ENCODE assay signal across 10 mouse cellular contexts in genomic region chr3:96198601-96199251, GRCm38 (mm10). TPM values are rescaled to one million over a fixed set of nuclear protein-coding genes. Genes with fewer than 3 reads are reported as not detected.
A peak's percentile ranks its signal among the peaks of the same experiment; 100 is the strongest.
DNase-seq lines count a peak whose midpoint lies in the region; ATAC-seq and TF ChIP-seq lines count a peak whose summit lies in the region.
"Not testable (repeated sequence)": the region's sequence is repeated elsewhere in the genome, so short reads cannot be mapped to it uniquely, and the experiment has no call there.
"Had no signal": no experiment of that assay in that cellular context is flagged by ENCODE, and none has a peak within 500 bp of the region (broad histone marks: within the 10 kb centered on the region; RNA-seq: fewer than 3 reads in every experiment).

No protein-coding gene starts in this region.

- not testable (repeated sequence) for ATAC-seq in embryonic facial prominence, embryonic 13.5 days (ENCODE audit: insufficient number of reproducible peaks, insufficient read depth, low FRiP score, low TSS enrichment, low read depth); hindbrain, embryonic 12.5 days (ENCODE audit: low FRiP score); intestine, postnatal 0 days; liver, embryonic 11.5 days (replicated peaks; ENCODE audit: low FRiP score); midbrain, embryonic 13.5 days; stomach, embryonic 16.5 days (ENCODE audit: insufficient read depth, low FRiP score)

- not testable (repeated sequence) for H3K27me3 ChIP-seq in embryonic facial prominence, embryonic 13.5 days; hindbrain, embryonic 12.5 days; intestine, postnatal 0 days (replicated peaks; ENCODE audit: control insufficient read depth, insufficient read depth, low read length); liver, embryonic 11.5 days (replicated peaks; ENCODE audit: control insufficient read depth, insufficient read depth, low read length); midbrain, embryonic 13.5 days; stomach, embryonic 16.5 days (ENCODE audit: control insufficient read depth, insufficient read depth, low read length)

- intact Hi-C loops in gastrocnemius, adult 2 months (cut with DNase I) = not testable (repeated sequence)

- H3K36me3 ChIP-seq in embryonic facial prominence, embryonic 13.5 days; intestine, postnatal 0 days (ENCODE audit: control insufficient read depth, insufficient read depth); liver, embryonic 11.5 days (ENCODE audit: control insufficient read depth, insufficient read depth, low read length); stomach, embryonic 16.5 days (ENCODE audit: control insufficient read depth, insufficient read depth, low read length): not testable (repeated sequence)
- peaks cover 16% of the 10 kb centered on the region for H3K36me3 ChIP-seq in hindbrain, embryonic 12.5 days
- H3K36me3 ChIP-seq in midbrain, embryonic 13.5 days = peaks cover 20% of the 10 kb centered on the region

- TF ChIP-seq CTCF in gastrocnemius, adult 2 months (IDR thresholded peaks at IDR 0.05); intestine, postnatal 0 days (IDR thresholded peaks at IDR 0.05; ENCODE audit: low read depth): not testable (repeated sequence)

- not testable (repeated sequence) for H3K9me3 ChIP-seq in embryonic facial prominence, embryonic 13.5 days; hindbrain, embryonic 12.5 days (replicated peaks); intestine, postnatal 0 days (ENCODE audit: control insufficient read depth); liver, embryonic 11.5 days (ENCODE audit: control insufficient read depth, low read length); midbrain, embryonic 13.5 days; stomach, embryonic 16.5 days (replicated peaks; ENCODE audit: control insufficient read depth, low read length)

- peaks cover 16% of the 10 kb centered on the region for H3K4me1 ChIP-seq in embryonic facial prominence, embryonic 13.5 days
- H3K4me1 ChIP-seq in hindbrain, embryonic 12.5 days = peaks cover 15% of the 10 kb centered on the region
- H3K4me1 ChIP-seq in intestine, postnatal 0 days (replicated peaks; ENCODE audit: control insufficient read depth, insufficient read depth, low read length); stomach, embryonic 16.5 days (ENCODE audit: control insufficient read depth, insufficient read depth, low read length): not testable (repeated sequence)
- peaks cover 13% of the 10 kb centered on the region for H3K4me1 ChIP-seq in liver, embryonic 11.5 days (replicated peaks; ENCODE audit: control insufficient read depth, insufficient read depth, low read length)
- H3K4me1 ChIP-seq in midbrain, embryonic 13.5 days (replicated peaks) = peaks cover 17% of the 10 kb centered on the region

- not testable (repeated sequence) for H3K4me3 ChIP-seq in embryonic facial prominence, embryonic 13.5 days; hindbrain, embryonic 12.5 days; intestine, postnatal 0 days (ENCODE audit: low read depth, low read length); liver, embryonic 11.5 days (ENCODE audit: low read depth, low read length); midbrain, embryonic 13.5 days (replicated peaks); stomach, embryonic 16.5 days (replicated peaks; ENCODE audit: low read length)
- H3K4me3 ChIP-seq in gastrocnemius, adult 2 months = peak overlapping the region; percentile 94; the same call in 1 of the 2 replicates

- not testable (repeated sequence) for H3K27ac ChIP-seq in embryonic facial prominence, embryonic 13.5 days; gastrocnemius, adult 2 months; hindbrain, embryonic 12.5 days; intestine, postnatal 0 days (ENCODE audit: low read depth, low read length); liver, embryonic 11.5 days (ENCODE audit: low read depth, low read length); midbrain, embryonic 13.5 days; stomach, embryonic 16.5 days (ENCODE audit: low read length)

- peak; percentile 33 for DNase-seq in 416B (ENCODE audit: low read depth)
- DNase-seq in gastrocnemius, adult 2 months; liver, embryonic 11.5 days (ENCODE audit: low spot score): not testable (repeated sequence)

- WGBS in embryonic facial prominence, embryonic 13.5 days = 20% methylated on average over 8 of the region's 8 CpGs
- WGBS in hindbrain, embryonic 12.5 days = 28% methylated on average over 8 of the region's 8 CpGs
- 25% methylated on average over 6 of the region's 8 CpGs for WGBS in intestine, postnatal 0 days
- 21% methylated on average over 6 of the region's 8 CpGs for WGBS in liver, embryonic 11.5 days
- 28% methylated on average over 8 of the region's 8 CpGs for WGBS in midbrain, embryonic 13.5 days
- WGBS in stomach, embryonic 16.5 days = 26% methylated on average over 7 of the region's 8 CpGs

- peak overlapping the region; percentile 96 for H3K4me2 ChIP-seq in embryonic facial prominence, embryonic 13.5 days
- peak overlapping the region; percentile 96; the same call in 1 of the 2 replicates for H3K4me2 ChIP-seq in hindbrain, embryonic 12.5 days (replicated peaks)
- 0 out of 2 replicates have a peak overlapping the region, but pooled peaks have one; percentile 24 for H3K4me2 ChIP-seq in intestine, postnatal 0 days (replicated peaks; ENCODE audit: low read depth)
- peak overlapping the region; percentile 96 for H3K4me2 ChIP-seq in liver, embryonic 11.5 days
- H3K4me2 ChIP-seq in midbrain, embryonic 13.5 days (replicated peaks) = peak overlapping the region; percentile 93
- H3K4me2 ChIP-seq in stomach, embryonic 16.5 days (ENCODE audit: low read depth, low read length) = peak overlapping the region; percentile 99; the same call in 1 of the 2 replicates

- H3K9ac ChIP-seq in embryonic facial prominence, embryonic 13.5 days; hindbrain, embryonic 12.5 days; intestine, postnatal 0 days (ENCODE audit: low read depth, low read length); midbrain, embryonic 13.5 days (replicated peaks); stomach, embryonic 16.5 days (ENCODE audit: low read length): not testable (repeated sequence)
- H3K9ac ChIP-seq in liver, embryonic 11.5 days (ENCODE audit: low read depth, low read length) = peak overlapping the region; percentile 30; the same call in 1 of the 2 replicates

RNA-seq across cellular contexts. Expression of gene Sv2a, which starts 17.8 kb away (rescaled TPM):
- polyA plus RNA-seq in embryonic facial prominence, embryonic 13.5 days (2015; fragmentation: Nextera tagmentation; extraction: Ambion mirVana) = 7.6 and 8.7 TPM in 2 replicates
- under 1 TPM; 0.25 to 0.26 TPM for total RNA-seq in gastrocnemius, adult 2 months (2021)
- 44.5 and 44.9 TPM in 2 replicates for polyA plus RNA-seq in hindbrain, embryonic 12.5 days (2016; fragmentation: Nextera tagmentation; extraction: Ambion mirVana)
- polyA plus RNA-seq in intestine, postnatal 0 days (2015; fragmentation: Nextera tagmentation; extraction: Ambion mirVana) = 2.3 and 3.5 TPM in 2 replicates
- polyA plus RNA-seq in liver, embryonic 11.5 days (2014; fragmentation: Nextera tagmentation; extraction: Ambion mirVana) = 3.5 and 4.3 TPM in 2 replicates
- 68.3 and 72.0 TPM in 2 replicates for polyA plus RNA-seq in midbrain, embryonic 13.5 days (2015; fragmentation: Nextera tagmentation; extraction: Ambion mirVana)
- 4.1 and 4.4 TPM in 2 replicates for polyA plus RNA-seq in stomach, embryonic 16.5 days (2015; fragmentation: Nextera tagmentation; extraction: Ambion mirVana)
- total RNA-seq: monocyte, adult 5-6 weeks had no signal

RNA-seq across cellular contexts. Expression of gene Bola1, which starts 20.8 kb away (rescaled TPM):
- 46.6 and 55.0 TPM in 2 replicates for polyA plus RNA-seq in embryonic facial prominence, embryonic 13.5 days (2015; fragmentation: Nextera tagmentation; extraction: Ambion mirVana)
- total RNA-seq in gastrocnemius, adult 2 months (2021) = 10 to 100 TPM; 24.5 to 29.3 TPM
- 54.4 and 59.8 TPM in 2 replicates for polyA plus RNA-seq in hindbrain, embryonic 12.5 days (2016; fragmentation: Nextera tagmentation; extraction: Ambion mirVana)
- polyA plus RNA-seq in intestine, postnatal 0 days (2015; fragmentation: Nextera tagmentation; extraction: Ambion mirVana) = 56.4 and 60.7 TPM in 2 replicates
- 93.8 and 98.8 TPM in 2 replicates for polyA plus RNA-seq in liver, embryonic 11.5 days (2014; fragmentation: Nextera tagmentation; extraction: Ambion mirVana)
- 67.7 and 70.4 TPM in 2 replicates for polyA plus RNA-seq in midbrain, embryonic 13.5 days (2015; fragmentation: Nextera tagmentation; extraction: Ambion mirVana)
- 46.8 and 50.0 TPM in 2 replicates for polyA plus RNA-seq in stomach, embryonic 16.5 days (2015; fragmentation: Nextera tagmentation; extraction: Ambion mirVana)

RNA-seq across cellular contexts. Expression of gene Hist2h2ab, which starts 20.9 kb away (rescaled TPM):
- polyA plus RNA-seq in embryonic facial prominence, embryonic 13.5 days (2015; fragmentation: Nextera tagmentation; extraction: Ambion mirVana) = 1.7 TPM in 1 of 2 replicates, not detected in the other
- total RNA-seq in gastrocnemius, adult 2 months (2021) = 1 to 10 TPM in 1 of 2 experiments, under 1 TPM in 1; 0.87 to 1.2 TPM
- not detected in 2 replicates for polyA plus RNA-seq in hindbrain, embryonic 12.5 days (2016; fragmentation: Nextera tagmentation; extraction: Ambion mirVana)
- 0.42 TPM in 1 of 2 replicates, not detected in the other for polyA plus RNA-seq in intestine, postnatal 0 days (2015; fragmentation: Nextera tagmentation; extraction: Ambion mirVana)
- 0.92 TPM in 1 of 2 replicates, not detected in the other for polyA plus RNA-seq in liver, embryonic 11.5 days (2014; fragmentation: Nextera tagmentation; extraction: Ambion mirVana)
- polyA plus RNA-seq in midbrain, embryonic 13.5 days (2015; fragmentation: Nextera tagmentation; extraction: Ambion mirVana) = 0.71 TPM in 1 of 2 replicates, not detected in the other
- 0.92 TPM in 1 of 2 replicates, not detected in the other for polyA plus RNA-seq in stomach, embryonic 16.5 days (2015; fragmentation: Nextera tagmentation; extraction: Ambion mirVana)
- polyA plus RNA-seq: stomach, postnatal 0 days had no signal

RNA-seq across cellular contexts. Expression of gene Hist2h2ac, which starts 22.0 kb away (rescaled TPM):
- 13.2 and 14.1 TPM in 2 replicates for polyA plus RNA-seq in embryonic facial prominence, embryonic 13.5 days (2015; fragmentation: Nextera tagmentation; extraction: Ambion mirVana)
- total RNA-seq in gastrocnemius, adult 2 months (2021) = 10 to 100 TPM in 1 of 2 experiments, 1 to 10 TPM in 1; 8.4 to 10.2 TPM
- 4.4 and 7.0 TPM in 2 replicates for polyA plus RNA-seq in hindbrain, embryonic 12.5 days (2016; fragmentation: Nextera tagmentation; extraction: Ambion mirVana)
- polyA plus RNA-seq in intestine, postnatal 0 days (2015; fragmentation: Nextera tagmentation; extraction: Ambion mirVana) = 2.3 and 3.4 TPM in 2 replicates
- polyA plus RNA-seq in liver, embryonic 11.5 days (2014; fragmentation: Nextera tagmentation; extraction: Ambion mirVana) = 13.7 and 14.7 TPM in 2 replicates
- polyA plus RNA-seq in midbrain, embryonic 13.5 days (2015; fragmentation: Nextera tagmentation; extraction: Ambion mirVana) = 4.4 and 5.4 TPM in 2 replicates
- 2.9 and 6.3 TPM in 2 replicates for polyA plus RNA-seq in stomach, embryonic 16.5 days (2015; fragmentation: Nextera tagmentation; extraction: Ambion mirVana)

RNA-seq across cellular contexts. Expression of gene Hist2h2be, which starts 22.2 kb away (rescaled TPM):
- polyA plus RNA-seq in embryonic facial prominence, embryonic 13.5 days (2015; fragmentation: Nextera tagmentation; extraction: Ambion mirVana) = 8.7 and 12.0 TPM in 2 replicates
- 1 to 10 TPM; 5.2 to 6.1 TPM for total RNA-seq in gastrocnemius, adult 2 months (2021)
- 5.8 and 7.0 TPM in 2 replicates for polyA plus RNA-seq in hindbrain, embryonic 12.5 days (2016; fragmentation: Nextera tagmentation; extraction: Ambion mirVana)
- 1.5 and 2.2 TPM in 2 replicates for polyA plus RNA-seq in intestine, postnatal 0 days (2015; fragmentation: Nextera tagmentation; extraction: Ambion mirVana)
- 7.7 and 7.9 TPM in 2 replicates for polyA plus RNA-seq in liver, embryonic 11.5 days (2014; fragmentation: Nextera tagmentation; extraction: Ambion mirVana)
- polyA plus RNA-seq in midbrain, embryonic 13.5 days (2015; fragmentation: Nextera tagmentation; extraction: Ambion mirVana) = 5.9 and 6.5 TPM in 2 replicates
- 9.3 and 10.6 TPM in 2 replicates for polyA plus RNA-seq in stomach, embryonic 16.5 days (2015; fragmentation: Nextera tagmentation; extraction: Ambion mirVana)

Comparison
In these comparisons a context has a peak if more than half of its experiments do, and no peak if none do; other contexts are left out.
1. H3K4me2 ChIP-seq: peak in every context shown above with its lines; median percentile 99 in stomach, embryonic 16.5 days; 96 in embryonic facial prominence, embryonic 13.5 days; 96 in hindbrain, embryonic 12.5 days; 96 in liver, embryonic 11.5 days; 93 in midbrain, embryonic 13.5 days; 24 in intestine, postnatal 0 days.